Mouse (Mus musculus): ENCODE data around the gene Faf1. TPM values are rescaled to one million over a fixed set of nuclear protein-coding genes. Genes with fewer than 3 reads are reported as not detected.

Faf1 gene
- polyA plus RNA-seq, 1 experiment from 2014 or later, result 36.4 TPM

- ATAC-seq (ENCODE audit: insufficient number of reproducible peaks, insufficient read depth, low FRiP score, low TSS enrichment), result no peak
- Histone ChIP-seq H3K4me3 (no peak overlapping the region), H3K27me3 (no peaks in the 10 kb centered on the region), H3K9ac (no peak overlapping the region), H3K4me1 (no peaks in the 10 kb centered on the region), H3K36me3 (0 out of 2 replicates have a peak, but pooled peaks cover 3% of the 10 kb centered on the region), H3K4me2 (replicated peaks) (no peak overlapping the region), H3K27ac (no peak overlapping the region), H3K9me3 (no peaks in the 10 kb centered on the region)
- WGBS, result 76% methylated on average over 10 of the region's 10 CpGs
Observed at GRCm38 (mm10) chr4:109797511-109798182, 121.3 kb downstream of the Faf1 start.

GRCm38 (mm10) chr4:109806408-109806807 is 130.0 kb downstream of the Faf1 start:
- Histone ChIP-seq H3K27me3 (no peaks in the 10 kb centered on the region), H3K36me3 (no peaks in the 10 kb centered on the region), H3K4me3 (no peak overlapping the region), H3K9me3 (no peaks in the 10 kb centered on the region), H3K9ac (no peak overlapping the region), H3K4me1 (no peaks in the 10 kb centered on the region), H3K27ac (no peak overlapping the region), H3K4me2 (replicated peaks) (no peak overlapping the region)
- ATAC-seq (ENCODE audit: insufficient number of reproducible peaks, insufficient read depth, low FRiP score, low TSS enrichment), result no peak
- WGBS, result 73% methylated on average over 5 of the region's 5 CpGs

GRCm38 (mm10) chr4:109815161-109815560 is 138.8 kb downstream of the Faf1 start:
- Histone ChIP-seq H3K4me3 (no peak overlapping the region), H3K4me2 (replicated peaks) (no peak overlapping the region), H3K27ac (no peak overlapping the region), H3K36me3 (no peaks in the 10 kb centered on the region), H3K9me3 (no peaks in the 10 kb centered on the region), H3K27me3 (no peaks in the 10 kb centered on the region), H3K4me1 (no peaks in the 10 kb centered on the region), H3K9ac (no peak overlapping the region)
- ATAC-seq (ENCODE audit: insufficient number of reproducible peaks, insufficient read depth, low FRiP score, low TSS enrichment), result no peak
- WGBS, result 77% methylated on average over 1 of the region's 1 CpGs

GRCm38 (mm10) chr4:109815592-109815991 is 139.2 kb downstream of the Faf1 start:
- WGBS, result 65% methylated on average over 1 of the region's 1 CpGs
- Histone ChIP-seq H3K27ac (no peak overlapping the region), H3K27me3 (no peaks in the 10 kb centered on the region), H3K4me1 (no peaks in the 10 kb centered on the region), H3K36me3 (no peaks in the 10 kb centered on the region), H3K9ac (no peak overlapping the region), H3K4me3 (no peak overlapping the region), H3K9me3 (no peaks in the 10 kb centered on the region), H3K4me2 (replicated peaks) (no peak overlapping the region)
- ATAC-seq (ENCODE audit: insufficient number of reproducible peaks, insufficient read depth, low FRiP score, low TSS enrichment), result no peak

- no peaks in the 10 kb centered on the region for H3K9me3 ChIP-seq
- no peak for ATAC-seq (ENCODE audit: insufficient number of reproducible peaks, insufficient read depth, low FRiP score, low TSS enrichment)
Observed at GRCm38 (mm10) chr4:109819455-109819854, 143.1 kb downstream of the Faf1 start.

GRCm38 (mm10) chr4:109829800-109830199 is 153.4 kb downstream of the Faf1 start:
- Histone ChIP-seq H3K4me1 (no peaks in the 10 kb centered on the region), H3K9ac (no peak overlapping the region), H3K4me2 (replicated peaks) (no peak overlapping the region), H3K27ac (no peak overlapping the region), H3K9me3 (no peaks in the 10 kb centered on the region), H3K27me3 (no peaks in the 10 kb centered on the region), H3K4me3 (no peak overlapping the region), H3K36me3 (peaks cover 7% of the 10 kb centered on the region; the same call in 1 of the 2 replicates)
- no peak for ATAC-seq (ENCODE audit: insufficient number of reproducible peaks, insufficient read depth, low FRiP score, low TSS enrichment)
- WGBS, result 91% methylated on average over 3 of the region's 3 CpGs

More at GRCm38 (mm10) chr4:109819455-109819854, 143.1 kb downstream of the Faf1 start:
- H3K4me3 ChIP-seq, result no peak overlapping the region
- no peaks in the 10 kb centered on the region for H3K4me1 ChIP-seq
- no peaks in the 10 kb centered on the region for H3K27me3 ChIP-seq
- H3K36me3 ChIP-seq, result no peaks in the 10 kb centered on the region
- no peak overlapping the region for H3K4me2 ChIP-seq (replicated peaks)
- no peak overlapping the region for H3K27ac ChIP-seq
- no peak overlapping the region for H3K9ac ChIP-seq

GRCm38 (mm10) chr4:109857851-109858250 is 181.5 kb downstream of the Faf1 start:
- H3K4me1 ChIP-seq, result peaks cover 12% of the 10 kb centered on the region
- no peak overlapping the region for H3K9ac ChIP-seq
- H3K27me3 ChIP-seq, result no peaks in the 10 kb centered on the region
- H3K4me3 ChIP-seq, result no peak overlapping the region
- H3K4me2 ChIP-seq (replicated peaks), result no peak overlapping the region
- no peak for ATAC-seq (ENCODE audit: insufficient number of reproducible peaks, insufficient read depth, low FRiP score, low TSS enrichment)
- no peaks in the 10 kb centered on the region for H3K9me3 ChIP-seq
- 87% methylated on average over 3 of the region's 3 CpGs for WGBS
- H3K36me3 ChIP-seq, result no peaks in the 10 kb centered on the region
- H3K27ac ChIP-seq, result no peak overlapping the region

- no peak overlapping the region for H3K4me2 ChIP-seq (replicated peaks)
Observed at GRCm38 (mm10) chr4:109858571-109859392, 182.4 kb downstream of the Faf1 start.

GRCm38 (mm10) chr4:109859401-109859800 is 183.0 kb downstream of the Faf1 start:
- Histone ChIP-seq H3K9me3 (no peaks in the 10 kb centered on the region), H3K9ac (no peak overlapping the region), H3K4me1 (peaks cover 12% of the 10 kb centered on the region), H3K27ac (no peak overlapping the region), H3K4me3 (no peak overlapping the region), H3K27me3 (no peaks in the 10 kb centered on the region), H3K36me3 (no peaks in the 10 kb centered on the region), H3K4me2 (replicated peaks) (no peak overlapping the region)
- WGBS, result 47% methylated on average over 7 of the region's 7 CpGs
- no peak for ATAC-seq (ENCODE audit: insufficient number of reproducible peaks, insufficient read depth, low FRiP score, low TSS enrichment)

More at GRCm38 (mm10) chr4:109858571-109859392, 182.4 kb downstream of the Faf1 start:
- WGBS, result 41% methylated on average over 8 of the region's 8 CpGs
- Histone ChIP-seq H3K27me3 (no peaks in the 10 kb centered on the region), H3K9ac (no peak overlapping the region), H3K9me3 (no peaks in the 10 kb centered on the region), H3K4me1 (peaks cover 12% of the 10 kb centered on the region), H3K4me3 (no peak overlapping the region), H3K27ac (no peak overlapping the region), H3K36me3 (no peaks in the 10 kb centered on the region)
- no peak for ATAC-seq (ENCODE audit: insufficient number of reproducible peaks, insufficient read depth, low FRiP score, low TSS enrichment)

DNA sequence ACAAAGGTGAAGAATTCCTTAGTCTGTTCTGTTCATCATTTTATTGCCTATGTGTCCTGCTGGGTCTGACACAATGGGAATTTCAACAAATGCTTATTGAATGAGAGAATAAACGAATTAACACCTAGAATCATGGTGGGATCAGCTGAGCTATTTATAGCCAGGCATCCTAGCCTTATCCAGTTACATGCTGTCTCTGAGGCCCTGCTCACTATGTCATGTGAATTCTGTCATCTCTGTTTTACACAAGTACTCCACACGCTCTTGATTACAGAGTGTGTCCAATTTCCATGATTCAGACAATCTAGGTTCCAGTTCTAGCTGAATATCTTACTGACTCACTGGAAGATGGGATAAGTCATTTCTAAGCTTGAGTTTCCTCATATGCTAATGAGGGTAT is 183.9 kb downstream of the Faf1 start:
- no peak for ATAC-seq (ENCODE audit: insufficient number of reproducible peaks, insufficient read depth, low FRiP score, low TSS enrichment)
- Histone ChIP-seq H3K4me1 (peaks cover 12% of the 10 kb centered on the region), H3K27me3 (no peaks in the 10 kb centered on the region), H3K4me3 (no peak overlapping the region), H3K27ac (no peak overlapping the region), H3K4me2 (replicated peaks) (no peak overlapping the region), H3K36me3 (no peaks in the 10 kb centered on the region), H3K9me3 (no peaks in the 10 kb centered on the region), H3K9ac (no peak overlapping the region)
- WGBS, result 48% methylated on average over 2 of the region's 2 CpGs

DNA sequence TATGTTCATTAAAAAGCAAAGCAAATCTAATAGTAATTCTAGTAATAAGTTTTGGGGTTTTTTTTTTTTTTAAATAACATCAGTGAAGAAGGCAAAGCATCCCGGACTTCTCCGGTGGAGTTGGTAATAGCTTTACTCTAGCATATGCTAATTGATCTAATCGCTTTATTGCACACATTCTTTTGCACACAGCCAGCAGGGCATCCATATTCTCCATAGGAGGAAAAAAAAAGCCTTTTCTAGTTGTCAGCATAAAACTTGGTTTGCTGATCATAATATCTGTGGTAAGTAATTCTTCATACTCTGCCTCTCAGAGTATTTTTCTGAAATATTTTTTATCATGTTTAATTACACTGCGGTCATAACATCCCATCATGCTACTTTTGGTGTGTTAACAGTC is 185.9 kb downstream of the Faf1 start:
- Histone ChIP-seq H3K27ac (no peak overlapping the region), H3K4me2 (replicated peaks) (no peak overlapping the region), H3K27me3 (no peaks in the 10 kb centered on the region), H3K36me3 (no peaks in the 10 kb centered on the region), H3K9ac (no peak overlapping the region), H3K4me1 (peaks cover 12% of the 10 kb centered on the region), H3K4me3 (no peak overlapping the region), H3K9me3 (no peaks in the 10 kb centered on the region)
- WGBS, result 92% methylated on average over 4 of the region's 4 CpGs
- no peak for ATAC-seq (ENCODE audit: insufficient number of reproducible peaks, insufficient read depth, low FRiP score, low TSS enrichment)

GRCm38 (mm10) chr4:109863021-109863420 is 186.6 kb downstream of the Faf1 start:
- ATAC-seq (ENCODE audit: insufficient number of reproducible peaks, insufficient read depth, low FRiP score, low TSS enrichment), result no peak
- 72% methylated on average over 3 of the region's 3 CpGs for WGBS
- Histone ChIP-seq H3K4me2 (replicated peaks) (no peak overlapping the region), H3K27me3 (no peaks in the 10 kb centered on the region), H3K36me3 (no peaks in the 10 kb centered on the region), H3K9ac (no peak overlapping the region), H3K27ac (no peak overlapping the region), H3K9me3 (no peaks in the 10 kb centered on the region), H3K4me1 (peaks cover 12% of the 10 kb centered on the region), H3K4me3 (no peak overlapping the region)

Measured in embryonic facial prominence, embryonic 12.5 days (tissue).